Mouse (Mus musculus) kidney, adult 18-20 months (tissue): ENCODE data around the gene Phc1.
A peak's percentile ranks its signal among the peaks of the same experiment; 100 is the strongest.

Source experiments
- DNase-seq: peaks from one replicate; pipeline ENCODE4 v3.0.0; 2021

Phc1 gene

DNA sequence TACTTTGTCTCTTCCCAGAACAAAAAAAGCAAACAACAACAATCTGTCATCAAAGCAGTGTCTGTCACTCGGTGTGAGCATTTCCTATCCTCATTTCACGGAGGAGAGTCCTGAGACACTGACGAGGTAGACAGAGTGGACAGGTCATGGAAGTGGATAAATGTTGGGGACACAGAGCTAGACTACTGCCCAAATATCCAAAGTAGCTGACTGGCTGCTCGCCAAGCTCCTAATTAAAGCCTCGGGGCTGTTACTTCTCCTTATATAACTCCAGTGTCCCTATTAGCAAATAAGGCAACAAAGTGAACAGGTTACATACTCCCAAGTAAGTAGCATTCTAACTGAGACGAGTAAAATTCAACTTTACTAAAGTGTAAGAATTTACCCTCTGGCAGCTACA lies 2.8 kb downstream of the Phc1 start:
- DNase-seq: no peak

- peak; percentile 27 for DNase-seq
These were observed 5.5 kb downstream of the Phc1 start for GRCm38 (mm10) chr6:122334786-122335340.

- DNase-seq: no peak
These were observed 7.2 kb downstream of the Phc1 start for GRCm38 (mm10) chr6:122333081-122333612.

DNA sequence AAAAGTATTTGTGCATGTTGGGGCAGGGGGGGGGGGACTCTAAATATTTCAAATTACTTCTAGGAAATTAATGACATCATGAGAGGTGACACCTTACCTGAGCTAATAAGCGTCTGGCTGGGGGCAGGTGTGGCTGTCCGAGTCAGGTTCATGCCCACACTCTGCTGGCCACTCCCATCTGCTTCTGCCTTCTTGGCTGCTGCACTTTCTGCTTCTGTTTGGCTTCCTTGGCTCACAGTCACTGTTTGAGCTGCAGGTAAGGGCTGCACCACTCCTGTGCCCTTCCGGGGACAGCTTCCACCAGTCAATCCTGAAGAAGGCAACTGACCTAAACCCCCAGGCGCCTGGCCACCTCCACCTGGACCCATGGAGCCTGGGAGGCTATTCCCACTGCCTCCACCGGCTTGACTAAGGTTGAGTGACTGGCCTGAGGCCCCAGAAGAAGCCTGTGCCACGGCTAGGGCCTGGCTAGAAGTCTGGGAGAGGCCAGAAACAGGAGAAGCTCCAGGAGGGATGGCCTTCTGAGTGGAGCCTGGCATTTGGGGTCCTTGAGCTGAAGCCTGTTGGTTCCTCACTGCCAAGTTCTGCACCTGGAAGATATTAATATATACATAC lies 14.9 kb downstream of the Phc1 start:
- DNase-seq: peak; percentile 26

GRCm38 (mm10) chr6:122318726-122319125 lies 21.6 kb downstream of the Phc1 start:
- DNase-seq: no peak

DNA sequence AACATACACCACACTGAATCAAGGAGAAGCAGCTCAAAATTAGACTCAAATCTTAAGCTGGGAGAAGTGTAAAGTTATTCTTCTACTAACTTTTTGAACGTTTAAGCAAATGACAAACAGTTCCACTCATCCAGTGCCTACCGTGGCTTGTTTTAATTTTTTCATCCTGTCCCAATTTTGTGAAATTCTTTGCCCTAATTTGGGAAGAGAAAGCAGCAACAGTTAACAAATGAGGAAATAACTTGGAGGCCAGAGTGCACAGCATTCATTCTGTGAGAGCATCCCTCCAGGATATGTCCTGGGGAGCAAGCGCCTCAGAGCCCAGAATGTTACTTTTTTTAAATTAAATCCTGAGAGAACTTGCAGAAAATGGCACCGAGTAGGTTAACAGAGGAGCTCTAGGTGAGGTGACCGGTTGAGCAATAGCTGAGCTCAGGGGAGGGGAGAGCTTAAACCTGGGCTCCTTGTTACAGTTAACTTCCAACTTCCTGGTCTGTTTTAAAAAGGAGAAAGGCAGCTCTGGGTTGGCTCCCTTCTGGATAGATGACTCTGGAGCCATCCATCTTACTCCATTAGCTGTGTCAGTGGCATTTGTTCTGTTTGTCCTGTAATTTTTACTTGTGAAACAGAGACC lies 30.1 kb downstream of the Phc1 start:
- no peak for DNase-seq

DNA sequence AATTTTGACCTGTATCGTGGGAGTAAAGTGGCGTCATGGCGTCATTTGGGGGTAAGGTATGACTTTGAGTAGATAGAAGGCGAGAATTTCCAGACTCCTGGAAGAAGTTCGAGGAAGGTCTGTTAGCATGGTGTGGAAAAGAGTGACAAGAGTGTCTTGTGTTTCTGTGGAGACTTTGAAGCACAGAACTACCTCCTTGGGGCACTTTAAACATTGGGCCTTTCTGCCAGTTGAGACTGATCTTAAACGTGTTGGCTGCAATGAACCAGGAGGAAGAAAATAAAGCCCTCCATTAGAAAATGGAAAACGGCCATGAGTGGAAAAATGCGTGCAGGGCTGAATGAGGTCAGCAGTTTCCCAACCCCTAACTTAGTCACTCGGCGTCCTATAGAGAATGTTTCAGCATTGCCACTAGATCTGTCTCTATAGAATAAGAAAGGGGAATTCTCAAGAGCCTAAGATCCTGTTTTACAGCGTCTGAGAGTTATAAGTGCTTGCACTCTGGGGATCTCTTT lies 30.9 kb downstream of the Phc1 start:
- DNase-seq: no peak

- peak; percentile 97 for DNase-seq
These were observed 31.6 kb downstream of the Phc1 start, which contains the start of gene M6pr for GRCm38 (mm10) chr6:122308505-122309393. Gene M6pr (plus strand): TSS chr6:122308720.

DNA sequence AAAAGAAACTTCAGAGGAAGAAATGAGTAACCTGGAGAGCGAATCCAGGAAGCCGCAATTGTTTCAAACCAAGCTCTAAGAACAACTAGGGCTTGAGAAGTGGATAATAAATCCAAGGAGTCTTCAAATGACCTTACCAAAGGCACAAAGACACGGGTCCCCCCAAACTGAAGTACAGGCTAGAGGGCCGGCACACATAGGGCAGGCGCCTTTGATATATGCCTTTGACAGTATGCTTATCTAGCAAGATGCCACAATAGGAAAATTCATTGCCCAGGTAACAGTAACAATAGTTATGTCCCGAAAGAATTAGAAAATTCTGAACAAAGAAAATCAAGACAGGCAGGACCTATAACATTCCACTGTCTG lies 32.2 kb downstream of the Phc1 start:
- DNase-seq: no peak

GRCm38 (mm10) chr6:122306707-122307106 lies 33.7 kb downstream of the Phc1 start:
- DNase-seq: no peak

DNA sequence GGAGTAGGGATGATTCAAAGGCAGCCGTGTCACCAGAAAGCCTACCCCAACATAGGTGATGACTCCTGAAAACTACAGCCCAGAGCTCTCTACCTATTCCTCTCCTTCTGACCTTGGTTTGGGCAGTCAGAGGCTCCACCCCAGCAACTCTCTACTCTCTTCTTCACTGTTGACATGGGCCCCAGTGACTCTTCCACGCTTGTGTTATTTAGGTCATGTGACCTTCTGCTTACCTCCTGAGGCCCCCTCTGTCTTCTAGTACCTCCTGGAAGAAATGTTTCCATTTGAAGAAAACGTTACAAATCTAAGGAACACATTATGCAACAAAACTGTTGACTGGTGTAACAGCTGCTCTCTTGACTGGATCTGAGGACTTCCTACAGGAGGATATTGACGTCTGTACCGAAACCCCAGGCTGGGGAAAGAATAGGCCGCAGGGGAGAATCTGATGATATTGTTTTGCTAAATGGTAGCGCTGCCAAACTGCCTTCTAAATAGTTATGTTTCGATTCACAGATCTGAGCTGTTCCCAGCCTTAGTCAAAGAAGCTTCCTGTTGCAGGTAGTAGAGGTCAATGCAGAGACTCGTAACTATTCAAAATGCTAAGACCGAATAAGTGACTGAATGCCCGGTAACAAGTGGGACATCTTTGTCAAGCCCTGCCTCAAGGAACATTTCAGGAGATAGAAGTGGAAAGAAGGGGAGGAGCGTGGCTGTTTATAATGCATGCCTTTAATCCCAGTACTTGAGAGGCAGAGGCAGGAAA lies 35.4 kb downstream of the Phc1 start:
- no peak for DNase-seq

- DNase-seq: peak; percentile 80
These were observed 36.0 kb downstream of the Phc1 start for GRCm38 (mm10) chr6:122304355-122304754.

DNA sequence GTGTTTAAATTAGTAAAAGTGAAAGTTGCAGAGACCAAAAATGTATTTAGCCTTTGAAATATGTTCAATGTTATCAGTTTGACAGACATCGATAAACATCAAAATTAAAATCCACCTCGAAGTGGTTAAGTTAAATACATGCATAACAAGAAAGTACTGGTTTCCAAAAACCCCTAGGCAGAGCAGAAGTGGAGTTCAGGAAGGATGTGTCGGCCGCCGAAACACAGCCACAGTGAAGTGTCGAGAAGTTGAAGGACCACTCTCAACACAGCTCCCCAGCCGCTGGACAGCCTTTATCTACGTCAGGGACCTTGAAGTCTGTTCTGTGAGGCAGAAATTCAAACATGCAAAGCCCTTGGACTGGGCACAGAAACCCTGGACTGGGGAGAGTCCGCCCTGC lies 36.8 kb downstream of the Phc1 start:
- no peak for DNase-seq

- no peak for DNase-seq
These were observed 37.7 kb downstream of the Phc1 start for GRCm38 (mm10) chr6:122302661-122303060.

- DNase-seq: no peak
These were observed 38.2 kb downstream of the Phc1 start for GRCm38 (mm10) chr6:122302121-122302520.

DNA sequence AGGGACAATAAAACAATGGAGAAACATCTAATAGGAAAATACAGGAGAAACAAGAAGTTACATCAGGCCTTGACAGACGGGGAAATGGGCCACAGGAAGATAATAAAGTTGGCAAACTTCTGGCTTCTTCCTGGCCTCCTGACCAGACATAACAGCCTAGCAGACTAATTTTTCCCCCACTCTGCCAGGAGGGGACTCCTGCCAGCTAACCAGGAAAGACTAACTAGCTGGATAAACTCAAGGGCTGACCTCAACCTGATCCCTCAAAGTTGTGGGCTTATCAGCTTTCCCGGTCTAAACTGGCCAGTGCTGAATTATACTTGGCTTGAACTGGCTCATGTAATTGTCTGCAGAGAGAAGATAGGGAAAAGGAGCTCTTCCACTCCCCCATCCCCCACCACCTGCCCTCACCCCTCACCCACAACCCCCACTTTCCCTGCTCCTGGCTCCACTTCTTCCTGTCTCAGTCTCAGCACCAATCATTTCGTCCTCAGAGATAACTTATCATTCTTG lies 40.7 kb downstream of the Phc1 start:
- no peak for DNase-seq

DNA sequence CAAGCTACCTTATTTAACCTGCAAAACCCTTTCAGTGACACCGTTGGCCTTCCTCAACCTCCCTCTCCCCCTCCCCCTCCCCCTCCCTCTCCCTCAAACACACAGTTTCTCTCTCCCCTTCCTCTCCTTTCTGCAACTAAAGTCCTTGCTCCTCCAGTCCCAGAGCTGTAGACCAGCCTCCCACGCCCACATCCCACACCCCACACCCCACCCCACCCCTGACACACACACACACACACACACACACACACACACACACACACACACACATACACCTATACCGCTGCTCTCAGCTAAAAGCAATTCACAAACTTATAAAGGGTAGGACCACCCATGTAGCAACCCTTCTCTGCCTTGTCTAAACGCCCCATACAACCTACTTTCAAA lies 42.1 kb downstream of the Phc1 start:
- no peak for DNase-seq

DNA sequence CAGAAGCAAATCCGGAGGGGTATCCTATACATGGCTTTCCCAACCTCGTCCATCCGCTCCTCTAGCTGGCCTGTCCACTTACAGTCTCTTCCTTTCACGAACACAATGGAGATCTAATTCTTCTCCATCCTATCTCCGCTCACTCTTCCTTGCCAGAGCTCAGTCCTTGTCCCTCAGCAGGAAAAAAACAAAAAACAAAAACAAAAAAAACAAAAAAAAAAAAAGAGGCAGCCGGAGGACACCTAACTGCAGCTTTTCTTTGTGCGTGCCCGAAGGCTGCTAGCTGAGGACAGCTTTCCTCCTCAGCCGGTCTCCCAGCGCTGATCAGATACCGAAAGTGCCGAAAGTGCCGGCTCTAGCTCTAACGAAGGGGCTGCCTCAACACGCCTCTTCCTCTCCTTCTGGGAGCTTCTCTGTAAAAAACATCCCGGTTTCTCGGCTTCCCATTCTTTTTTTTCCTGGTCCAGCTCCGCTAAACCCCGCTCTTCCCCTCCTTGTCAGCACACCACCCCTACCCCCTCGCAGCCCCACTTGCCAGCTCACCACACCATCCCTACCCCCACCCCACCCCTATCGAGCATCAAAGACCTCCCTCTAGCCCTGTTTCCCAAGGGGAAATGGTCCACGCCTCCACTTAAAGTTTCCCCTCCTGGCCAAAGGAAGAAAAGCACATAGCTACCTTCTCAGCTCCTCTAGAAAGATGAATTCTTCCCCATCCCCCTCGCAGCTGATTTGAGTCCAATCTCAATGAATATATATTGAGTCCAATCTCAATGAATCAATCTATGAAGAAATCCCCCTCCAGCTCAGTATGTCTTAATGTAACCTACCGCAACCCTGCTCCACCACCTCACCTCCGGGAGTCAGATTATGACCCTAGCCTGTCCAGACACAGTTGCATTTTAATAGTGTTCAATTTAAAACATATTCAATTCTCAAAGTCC lies 42.8 kb downstream of the Phc1 start:
- peak; percentile 13 for DNase-seq

GRCm38 (mm10) chr6:122296918-122297278 lies 43.5 kb downstream of the Phc1 start:
- no peak for DNase-seq

DNA sequence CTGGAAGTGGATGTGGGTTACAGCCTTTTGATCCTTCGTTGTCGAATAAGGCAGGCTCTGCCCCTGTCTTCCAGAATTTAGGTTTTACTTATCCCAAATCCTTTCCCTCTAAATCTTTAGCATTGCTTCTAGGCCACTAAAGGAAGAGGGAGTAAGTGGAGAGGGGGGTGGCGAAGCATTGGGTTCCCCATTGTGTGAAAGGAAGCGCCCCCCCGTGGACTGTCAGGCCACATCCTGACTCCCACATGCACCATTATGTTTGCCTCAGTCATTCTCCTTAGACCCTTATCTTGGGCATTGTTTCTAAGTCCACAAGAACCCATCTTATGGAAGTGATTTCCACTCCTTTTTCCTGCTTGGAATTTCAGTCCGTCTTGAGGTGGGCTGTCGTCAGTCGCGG lies 45.1 kb downstream of the Phc1 start:
- no peak for DNase-seq

DNA sequence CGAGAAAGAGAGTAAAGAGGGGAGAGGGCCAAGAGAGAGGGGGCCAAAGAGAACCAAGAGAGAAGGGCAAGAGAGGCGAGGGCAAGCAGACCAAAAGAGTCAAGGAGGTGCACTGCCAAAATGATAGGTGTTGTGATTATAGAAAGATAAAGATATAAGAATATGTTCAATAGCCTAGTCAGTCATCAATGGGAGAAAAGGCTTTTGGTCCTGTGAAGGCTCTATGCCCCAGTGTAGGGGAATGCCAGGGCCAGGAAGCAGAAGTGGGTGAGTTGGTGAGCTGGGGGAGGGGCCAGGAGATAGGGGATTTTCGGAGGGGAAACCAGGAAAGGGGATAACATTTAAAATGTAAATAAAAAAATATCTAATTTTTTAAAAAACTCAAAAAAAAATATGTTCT lies 46.1 kb downstream of the Phc1 start:
- no peak for DNase-seq
